Mouse (Mus musculus) bone marrow macrophage, adult 2 months (primary cell): ENCODE results near the gene Tex30.

Experiments used
- CTCF ChIP-seq: IDR thresholded peaks from 2 replicates; pipeline ENCODE4 v1.5.1; 2012; ENCODE audit warnings: low read depth, mild to moderate bottlenecking, low read length, moderate library complexity
- POLR2A ChIP-seq: IDR thresholded peaks from 2 replicates; pipeline ENCODE4 v1.6.1; 2012; ENCODE audit warnings: mild to moderate bottlenecking, low read depth, low read length, borderline replicate concordance

DNA sequence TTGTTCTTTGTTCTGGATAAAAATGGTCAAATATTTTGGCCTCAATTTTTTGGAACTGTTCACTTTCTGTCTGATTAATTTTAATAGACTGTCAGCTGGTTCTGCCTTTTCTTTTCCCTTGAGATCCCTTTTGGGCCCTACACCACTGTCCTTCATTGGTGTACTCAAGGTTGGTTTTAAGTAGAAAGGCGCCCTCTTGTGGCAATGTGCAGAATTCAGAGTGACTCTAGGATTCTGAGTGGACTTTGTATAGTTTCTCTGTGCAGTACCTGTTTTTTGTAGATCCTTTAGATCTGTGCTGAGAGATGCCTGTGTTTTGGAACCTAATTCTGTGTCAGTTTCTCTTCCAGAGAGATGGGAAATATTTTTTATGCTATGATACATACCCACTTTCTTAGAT, 37.6 kb downstream of the Tex30 start:
- TF ChIP-seq POLR2A (no peak), CTCF (no peak)
